ENCODE assay signal across 8 mouse cellular contexts in genomic region chr17:22360572-22360971, GRCm38 (mm10). TPM values are rescaled to one million over a fixed set of nuclear protein-coding genes. Genes with fewer than 3 reads are reported as not detected.
A peak's percentile ranks its signal among the peaks of the same experiment; 100 is the strongest.
DNase-seq lines count a peak whose midpoint lies in the region; ATAC-seq and TF ChIP-seq lines count a peak whose summit lies in the region.

No protein-coding gene starts in this region.

- H3K27me3 ChIP-seq in heart, embryonic 10.5 days (ENCODE audit: insufficient read depth, poor library complexity, severe bottlenecking): no peaks in the 10 kb centered on the region
- no peaks in the 10 kb centered on the region for H3K27me3 ChIP-seq in heart, postnatal 0 days (ENCODE audit: control insufficient read depth, insufficient read depth, low read length)

- H3K4me2 ChIP-seq in heart, postnatal 0 days (ENCODE audit: low read depth, low read length): peak overlapping the region; percentile 65

- H3K9ac ChIP-seq in heart, postnatal 0 days (replicated peaks; ENCODE audit: low read depth, low read length): no peak overlapping the region; the same call in 1 of the 2 replicates

- no peak for TF ChIP-seq EP300 in heart, postnatal 0 days (IDR thresholded peaks at IDR 0.05; ENCODE audit: low read depth)

- 27% methylated on average over 5 of the region's 5 CpGs for WGBS in heart, embryonic 10.5 days
- WGBS in heart, postnatal 0 days: 24% methylated on average over 5 of the region's 5 CpGs
- 20% methylated on average over 5 of the region's 5 CpGs for WGBS in lung, adult 2 months

- H3K36me3 ChIP-seq in heart, embryonic 10.5 days: peaks cover 20% of the 10 kb centered on the region
- H3K36me3 ChIP-seq in heart, postnatal 0 days (replicated peaks; ENCODE audit: control insufficient read depth, insufficient read depth, low read length): peaks cover 6% of the 10 kb centered on the region; the same call in 1 of the 2 replicates

- no peak for ATAC-seq in heart, postnatal 0 days (ENCODE audit: insufficient read depth, low read depth)
- ATAC-seq in megakaryocyte progenitor cell, adult 5-6 weeks (replicated peaks; ENCODE audit: poor library complexity): peak; percentile 51

- H3K9me3 ChIP-seq in heart, embryonic 10.5 days: 0 out of 2 replicates have a peak, but pooled peaks cover 2% of the 10 kb centered on the region
- no peaks in the 10 kb centered on the region for H3K9me3 ChIP-seq in heart, postnatal 0 days (replicated peaks; ENCODE audit: control insufficient read depth, low read length)

- H3K4me1 ChIP-seq in heart, embryonic 10.5 days: peaks cover 14% of the 10 kb centered on the region; the same call in 1 of the 2 replicates
- no peaks in the 10 kb centered on the region for H3K4me1 ChIP-seq in heart, postnatal 0 days (ENCODE audit: control insufficient read depth, insufficient read depth)
- peaks cover 4% of the 10 kb centered on the region; the same call in 1 of the 2 replicates for H3K4me1 ChIP-seq in lung, adult 2 months (ENCODE audit: control insufficient read depth, insufficient read depth, low read length)

- no peak for TF ChIP-seq POLR2A in lung, adult 2 months (IDR thresholded peaks at IDR 0.05; ENCODE audit: borderline replicate concordance, extremely low read depth, low read depth, low read length)

- TF ChIP-seq CTCF in heart, postnatal 0 days (IDR thresholded peaks at IDR 0.05; ENCODE audit: low read depth): no peak
- no peak for TF ChIP-seq CTCF in lung, adult 2 months (IDR thresholded peaks at IDR 0.05; ENCODE audit: insufficient read depth, low read length)

- DNase-seq in heart, embryonic 10.5 days (ENCODE audit: low spot score): no peak
- DNase-seq in heart, adult 9 months (ENCODE audit: low spot score in 2 of 2): no peak
- peak; percentile 18 for DNase-seq in R1 (ENCODE audit: low read depth, low spot score)
- no peak for DNase-seq in heart, postnatal 0 days (ENCODE audit: low spot score)
- no peak for DNase-seq in retina, postnatal 1 day
- DNase-seq in spleen, adult 12 weeks (ENCODE audit: low spot score): no peak
- no peak for DNase-seq in lung, adult 2 months

- peak overlapping the region; percentile 68 for H3K4me3 ChIP-seq in heart, embryonic 10.5 days
- H3K4me3 ChIP-seq in heart, postnatal 0 days (ENCODE audit: low read depth, low read length): peak overlapping the region; percentile 69
- no peak overlapping the region for H3K4me3 ChIP-seq in lung, adult 2 months (replicated peaks; ENCODE audit: extremely low read depth, low read depth, low read length)

- H3K27ac ChIP-seq in heart, embryonic 10.5 days: peak overlapping the region; percentile 79; the same call in 1 of the 2 replicates
- no peak overlapping the region for H3K27ac ChIP-seq in heart, postnatal 0 days (ENCODE audit: low read depth)

RNA-seq across cellular contexts. Expression of gene Zfp944, which starts 0.6 kb away (rescaled TPM):
- 8.8 and 10.2 TPM in 2 replicates for polyA plus RNA-seq in heart, embryonic 10.5 days (2016; fragmentation: Nextera tagmentation; extraction: Ambion mirVana)
- total RNA-seq in heart, postnatal 0 days (2014; rRNA removed; ENCODE audit: low replicate concordance): 2.0 and 3.0 TPM in 2 replicates
- polyA plus RNA-seq in heart, postnatal 0 days (2015; fragmentation: Nextera tagmentation; extraction: Ambion mirVana): 6.8 and 7.4 TPM in 2 replicates
- total RNA-seq in megakaryocyte progenitor cell, adult 5-6 weeks (2015): 19.3 and 22.5 TPM in 2 replicates
- total RNA-seq in megakaryocyte progenitor cell, adult 5-6 weeks (2017): 6.3 and 8.8 TPM in 2 replicates
- polyA plus RNA-seq in lung, adult 2 months (2012; rRNA removed): 1.9 and 2.2 TPM in 2 replicates

RNA-seq across cellular contexts. Expression of gene Zfp758, which starts 0.7 kb away (rescaled TPM):
- 5.8 and 6.6 TPM in 2 replicates for polyA plus RNA-seq in heart, embryonic 10.5 days (2016; fragmentation: Nextera tagmentation; extraction: Ambion mirVana)
- 2.2 and 2.8 TPM in 2 replicates for total RNA-seq in heart, postnatal 0 days (2014; rRNA removed; ENCODE audit: low replicate concordance)
- 6.4 and 6.8 TPM in 2 replicates for polyA plus RNA-seq in heart, postnatal 0 days (2015; fragmentation: Nextera tagmentation; extraction: Ambion mirVana)
- total RNA-seq in megakaryocyte progenitor cell, adult 5-6 weeks (2015): 13.4 and 14.5 TPM in 2 replicates
- total RNA-seq in megakaryocyte progenitor cell, adult 5-6 weeks (2017): 10.4 and 12.8 TPM in 2 replicates
- 0.80 and 1.1 TPM in 2 replicates for polyA plus RNA-seq in lung, adult 2 months (2012; rRNA removed)

RNA-seq across cellular contexts. Expression of gene CT030661.1, which starts 45.9 kb away (rescaled TPM):
- polyA plus RNA-seq in heart, embryonic 10.5 days (2016; fragmentation: Nextera tagmentation; extraction: Ambion mirVana): 7.3 and 7.9 TPM in 2 replicates
- total RNA-seq in heart, postnatal 0 days (2014; rRNA removed; ENCODE audit: low replicate concordance): 4.4 and 6.8 TPM in 2 replicates
- 7.6 and 7.7 TPM in 2 replicates for polyA plus RNA-seq in heart, postnatal 0 days (2015; fragmentation: Nextera tagmentation; extraction: Ambion mirVana)
- total RNA-seq in megakaryocyte progenitor cell, adult 5-6 weeks (2015): 29.8 and 35.3 TPM in 2 replicates
- 16.3 and 22.5 TPM in 2 replicates for total RNA-seq in megakaryocyte progenitor cell, adult 5-6 weeks (2017)
- 0.57 and 0.86 TPM in 2 replicates for polyA plus RNA-seq in lung, adult 2 months (2012; rRNA removed)
